Mouse (Mus musculus) kidney, postnatal 4 days (tissue): Measurements from ENCODE around the gene Unc79.

Experiments used
- DNase-seq, 2 experiments: peaks; one replicate each; pipeline ENCODE4 v3.0.0; 2021; ENCODE audit warnings: mixed read lengths in 2 of 2

Gene Unc79

DNA sequence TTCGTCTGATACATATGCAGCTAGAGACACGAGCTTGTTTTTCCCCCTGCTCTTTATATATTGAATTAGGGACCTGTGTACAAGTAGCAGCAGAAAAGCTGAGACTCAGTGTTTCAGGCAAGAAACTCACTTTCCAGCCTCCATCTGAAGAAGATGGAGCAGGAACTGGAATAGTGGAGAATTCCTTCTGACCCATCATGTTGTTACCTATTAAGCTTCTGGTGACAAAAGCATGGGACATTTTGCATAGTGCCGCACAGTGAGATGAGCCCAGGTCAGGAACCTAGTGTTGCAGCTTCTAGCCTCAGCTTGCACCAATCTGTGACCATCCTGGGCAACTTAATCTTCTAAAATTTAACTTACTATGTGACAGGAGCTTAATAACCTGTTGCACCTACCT lies 92.7 kb downstream of the Unc79 start:
- no peak for DNase-seq

DNA sequence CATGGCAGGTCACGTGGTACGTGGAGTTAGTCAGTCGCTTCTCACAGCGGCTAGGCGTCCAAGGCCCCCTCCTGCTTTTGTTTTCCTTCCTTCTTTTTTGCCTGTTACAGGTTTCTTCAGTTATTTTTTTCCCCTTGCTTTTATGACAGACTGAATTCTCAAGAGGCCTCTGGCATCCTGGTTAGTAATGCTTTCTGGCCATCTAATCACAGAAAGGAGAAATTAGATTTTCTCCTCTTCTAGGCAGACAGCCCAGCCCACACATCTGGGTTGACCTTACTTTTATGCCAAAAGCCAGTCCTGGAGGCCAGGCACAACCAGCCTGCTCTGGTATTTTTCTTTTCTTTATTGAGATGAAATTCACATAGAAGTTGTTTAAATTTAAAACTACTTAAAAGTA lies 94.1 kb downstream of the Unc79 start:
- DNase-seq, result no peak

DNA sequence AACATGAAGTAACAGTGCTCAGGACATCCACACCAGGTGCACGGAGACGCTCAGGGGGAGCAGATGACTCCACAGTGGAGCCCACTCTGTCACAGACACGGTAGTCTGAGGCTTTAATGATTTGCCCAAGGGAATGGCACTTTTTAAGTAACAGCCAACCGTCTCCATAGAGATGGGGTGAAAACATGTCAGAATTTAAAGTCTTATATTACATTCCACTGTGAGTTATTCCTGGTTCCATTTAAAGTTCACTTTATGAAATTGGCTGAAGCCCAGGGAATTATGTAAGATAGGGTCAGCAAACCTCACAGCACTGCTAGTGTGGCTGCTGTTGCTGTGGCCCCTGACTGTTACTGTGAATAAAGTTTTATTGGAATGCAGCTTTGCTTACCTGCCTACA lies 95.8 kb downstream of the Unc79 start:
- DNase-seq, result no peak

DNA sequence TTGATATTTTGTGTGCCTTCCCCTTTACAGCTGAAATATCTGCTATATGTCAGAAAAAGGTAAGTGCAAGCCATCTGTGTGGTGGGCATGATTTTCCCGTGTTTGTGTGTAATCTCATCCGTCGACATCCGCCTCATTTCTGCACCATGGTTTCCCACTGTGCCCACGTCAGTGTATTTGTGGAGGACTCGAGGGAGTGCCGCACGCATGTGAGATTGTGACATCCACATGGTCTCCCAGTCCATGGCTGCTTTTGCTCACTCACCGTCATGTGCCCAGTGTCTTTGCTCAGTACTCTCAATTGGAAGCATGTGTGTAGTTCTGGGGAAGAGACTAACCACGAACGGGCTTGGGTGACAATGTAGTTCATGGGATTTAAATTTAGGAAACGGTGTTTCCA lies 101.2 kb downstream of the Unc79 start:
- no peak for DNase-seq

DNA sequence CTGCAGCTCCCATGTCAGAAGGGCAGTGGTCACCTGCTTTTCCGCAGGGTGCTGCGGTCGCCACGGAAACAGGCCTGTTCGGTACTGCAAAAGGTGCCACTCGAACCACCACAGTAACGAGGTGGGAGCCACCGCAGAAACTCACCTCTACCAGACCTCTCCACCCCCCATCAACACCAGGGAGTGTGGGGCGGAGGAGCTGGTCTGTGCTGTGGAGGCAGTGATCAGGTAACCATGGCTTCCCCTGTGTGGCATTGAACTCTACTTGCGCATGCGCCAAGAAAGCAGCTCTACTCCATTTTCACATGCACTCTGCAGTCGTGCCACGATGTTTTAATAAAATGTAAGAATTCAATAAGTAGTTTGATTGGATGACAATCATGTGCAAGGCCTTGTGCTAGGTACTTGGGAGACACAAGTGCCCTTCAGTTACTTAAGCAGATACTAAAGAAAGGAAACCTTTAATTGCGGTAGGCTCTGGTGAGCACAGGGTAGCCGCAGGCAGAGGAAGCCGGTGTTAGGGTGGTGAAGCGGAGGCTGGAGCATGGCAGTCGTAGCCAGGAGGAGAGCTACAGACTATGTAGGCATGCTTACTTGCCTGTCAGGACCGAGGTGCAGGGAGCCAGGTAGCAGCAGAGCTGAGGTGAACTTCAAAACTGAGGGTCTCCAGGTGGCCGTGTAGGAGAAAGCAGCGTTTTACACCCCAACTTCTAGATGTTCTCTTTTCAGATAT lies 110.8 kb downstream of the Unc79 start:
- peak in 1 of 2 experiments; percentile 8 for DNase-seq

DNA sequence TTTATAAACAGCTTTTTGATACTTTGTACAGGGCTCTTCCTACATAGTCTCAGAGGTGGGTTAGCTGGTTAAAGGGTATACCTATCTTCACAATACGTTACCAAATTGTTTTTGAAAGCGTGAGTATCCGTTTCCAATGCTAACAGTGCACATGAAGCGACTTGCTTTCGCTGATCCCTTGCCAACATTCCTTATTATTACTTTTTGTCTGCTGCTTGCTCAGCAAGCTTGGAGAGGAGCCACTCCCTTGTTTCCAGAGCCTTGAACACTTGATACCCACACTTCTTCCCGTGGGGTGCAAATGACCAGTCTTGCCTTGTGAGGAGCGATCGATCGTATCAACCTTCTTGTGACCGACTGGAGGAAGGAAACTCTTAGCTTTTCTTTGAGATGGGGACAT lies 112.1 kb downstream of the Unc79 start:
- no peak for DNase-seq

DNA sequence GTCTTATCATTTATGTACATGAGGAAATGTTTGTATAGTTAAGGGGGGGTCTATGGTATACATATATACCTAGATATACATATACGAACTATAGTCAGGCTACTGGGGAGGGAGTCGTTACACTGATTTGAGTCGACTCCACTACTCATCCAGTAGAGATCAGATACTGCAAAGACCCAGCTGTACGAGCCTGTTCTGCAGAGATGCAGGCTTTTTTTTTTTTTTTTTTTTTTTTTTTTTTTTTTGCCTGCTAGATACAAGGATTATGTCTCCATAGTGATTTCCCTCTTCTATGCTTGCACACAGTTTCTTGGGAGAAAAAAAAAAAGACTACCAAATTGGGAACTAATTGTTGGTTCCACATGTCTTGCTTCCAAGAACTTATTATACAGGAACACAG lies 113.5 kb downstream of the Unc79 start:
- no peak for DNase-seq

DNA sequence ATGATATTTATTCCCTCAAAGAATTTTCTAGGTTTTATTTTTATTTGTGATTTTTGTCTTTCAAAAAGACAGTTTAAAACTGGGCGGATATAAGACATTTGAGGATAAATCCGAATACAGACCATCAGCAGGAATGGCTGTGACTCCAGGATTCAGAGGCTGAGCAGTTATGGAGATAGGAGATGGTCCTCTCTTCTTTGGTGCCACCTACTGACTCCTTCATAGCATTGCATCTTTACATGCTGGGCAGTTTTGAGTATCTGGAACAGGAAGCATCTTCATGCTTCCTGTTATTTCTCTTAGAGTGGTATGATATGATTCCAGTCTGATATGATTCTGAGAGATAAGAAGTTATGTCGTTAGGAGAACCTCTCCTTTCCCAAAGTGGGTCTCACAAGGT lies 116.3 kb downstream of the Unc79 start:
- peak; percentile 10 to 17 for DNase-seq

DNA sequence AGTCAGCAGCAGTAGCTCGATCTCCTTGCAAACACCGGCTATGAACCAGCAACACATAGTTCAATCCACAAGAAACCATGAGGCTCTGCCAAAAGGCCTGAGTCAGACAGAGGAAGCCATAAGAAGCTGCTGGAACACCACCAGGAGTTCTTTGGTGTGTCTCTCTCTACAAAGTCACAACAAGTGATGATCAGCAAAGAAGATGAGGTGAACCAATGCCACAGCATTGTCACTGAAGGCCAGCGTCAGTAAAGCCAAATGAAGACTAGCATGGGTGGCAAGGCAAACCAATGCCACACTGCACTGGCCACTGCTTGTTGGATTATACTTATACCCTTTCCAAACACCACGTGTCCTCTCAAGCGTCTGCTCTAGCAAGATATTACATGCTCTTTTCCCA lies 119.5 kb downstream of the Unc79 start:
- no peak for DNase-seq

DNA sequence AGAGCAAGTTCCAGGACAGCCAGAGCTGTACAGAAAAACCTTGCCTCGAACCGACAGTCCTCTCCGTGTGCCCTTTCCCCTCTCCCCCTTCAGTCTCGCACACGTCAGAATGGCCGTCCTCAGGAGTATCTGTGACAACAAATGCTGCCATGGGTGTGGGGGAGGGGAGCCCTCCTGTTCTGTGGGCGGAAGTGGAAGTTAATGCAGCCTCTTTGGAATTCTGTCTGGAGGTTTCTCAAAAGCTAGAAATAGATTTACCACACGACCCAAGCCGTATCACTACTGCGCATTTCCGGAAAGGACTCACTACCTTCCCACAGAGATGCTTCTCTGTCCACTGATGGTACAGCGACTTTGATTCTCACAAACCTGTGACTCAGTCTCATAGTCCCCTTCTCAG lies 120.9 kb downstream of the Unc79 start:
- DNase-seq, result peak; percentile 13 to 24

DNA sequence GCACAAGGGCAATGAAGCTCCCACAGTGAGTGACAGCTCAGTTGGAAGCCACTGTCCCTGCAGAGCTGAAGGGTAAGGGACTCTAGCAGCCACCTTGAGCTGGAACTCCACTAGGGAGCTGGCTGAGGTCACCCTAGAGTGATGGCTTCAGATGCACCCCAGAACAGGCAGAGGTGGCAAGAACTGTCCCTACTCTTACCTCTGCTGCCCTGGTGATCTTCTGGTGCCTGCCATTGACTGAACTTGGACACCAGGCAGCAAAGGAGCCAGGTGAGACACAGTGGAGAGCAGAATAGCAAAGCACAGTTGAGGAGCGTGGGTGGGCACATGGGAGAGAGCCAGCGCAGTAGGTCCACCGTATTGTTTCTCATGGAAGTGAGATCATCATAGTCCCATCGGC lies 125.3 kb downstream of the Unc79 start:
- DNase-seq, result no peak

DNA sequence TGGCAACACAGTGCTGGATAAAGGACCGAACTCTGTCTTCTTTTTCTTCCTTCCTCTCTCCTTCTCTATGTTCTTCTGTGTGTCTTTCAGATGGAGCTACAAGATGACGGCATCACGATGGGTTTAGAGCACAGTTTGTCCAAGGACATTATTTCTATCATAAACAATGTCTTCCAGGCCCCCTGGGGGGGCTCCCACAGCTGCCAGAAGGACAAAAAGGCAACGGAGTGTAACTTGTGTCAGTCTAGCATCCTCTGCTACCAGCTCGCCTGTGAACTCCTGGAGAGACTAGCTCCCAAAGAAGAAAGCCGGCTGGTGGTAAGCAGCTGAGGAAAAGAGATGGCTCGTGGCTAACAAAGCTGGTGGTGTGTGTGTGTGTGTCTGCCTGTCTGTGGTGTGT lies 130.1 kb downstream of the Unc79 start:
- DNase-seq, result no peak

DNA sequence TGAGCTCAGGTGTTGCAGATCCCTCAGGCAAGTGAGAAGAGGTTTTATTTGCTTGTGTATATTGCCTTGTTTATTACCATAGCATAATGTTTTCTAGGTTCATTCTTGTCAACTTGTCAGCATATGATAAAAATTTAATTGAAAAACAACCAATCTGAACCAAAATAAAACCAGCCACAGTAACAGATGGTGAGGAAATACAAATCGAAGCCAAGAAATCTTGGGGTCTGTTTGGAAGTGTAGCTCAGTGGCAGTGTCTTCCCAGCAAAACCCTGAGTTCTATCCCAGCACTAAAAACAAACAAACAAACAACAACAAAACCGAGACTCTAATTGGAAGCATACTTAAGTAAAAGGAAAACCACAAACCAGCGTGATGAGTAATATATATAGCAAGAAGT lies 131.4 kb downstream of the Unc79 start:
- no peak for DNase-seq

DNA sequence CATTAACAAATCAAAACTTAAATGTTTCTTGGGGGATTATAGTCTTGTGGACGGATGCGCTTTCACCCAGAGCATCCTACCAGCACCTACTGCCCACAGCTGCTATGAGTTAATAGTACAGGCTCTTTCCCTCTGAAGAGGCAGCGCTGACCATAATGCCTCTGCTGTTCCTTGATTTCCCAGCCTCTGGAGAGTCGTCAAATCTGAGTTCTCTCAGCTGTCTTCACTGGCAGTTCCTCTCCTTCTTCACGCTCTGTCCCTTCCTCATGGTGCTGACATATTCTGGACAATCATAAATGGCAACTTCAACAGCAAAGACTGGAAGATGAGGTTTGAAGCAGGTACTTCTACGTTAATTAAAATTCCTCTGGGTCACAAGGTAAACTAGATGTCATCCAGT lies 143.2 kb downstream of the Unc79 start:
- peak; percentile 64 to 69 for DNase-seq

DNA sequence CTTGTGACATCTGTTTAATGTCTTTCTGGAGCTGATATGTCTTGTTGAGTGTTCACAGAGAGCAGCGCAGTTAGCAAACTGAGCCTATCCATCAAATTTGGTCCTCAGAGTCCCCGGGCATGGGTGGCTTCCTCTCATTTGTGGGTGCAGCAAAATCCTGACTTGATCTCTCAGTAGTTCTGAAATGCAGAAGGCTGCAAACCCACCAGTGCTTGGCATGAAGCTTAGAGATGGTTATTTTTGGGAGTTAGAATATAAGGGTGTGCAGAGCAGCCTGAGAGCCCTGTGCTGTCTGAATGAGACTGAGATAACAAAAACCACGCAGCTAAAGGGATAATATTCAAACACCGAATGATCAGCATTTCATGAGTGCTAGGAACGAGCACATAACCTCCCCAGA lies 146.5 kb downstream of the Unc79 start:
- DNase-seq, result no peak

DNA sequence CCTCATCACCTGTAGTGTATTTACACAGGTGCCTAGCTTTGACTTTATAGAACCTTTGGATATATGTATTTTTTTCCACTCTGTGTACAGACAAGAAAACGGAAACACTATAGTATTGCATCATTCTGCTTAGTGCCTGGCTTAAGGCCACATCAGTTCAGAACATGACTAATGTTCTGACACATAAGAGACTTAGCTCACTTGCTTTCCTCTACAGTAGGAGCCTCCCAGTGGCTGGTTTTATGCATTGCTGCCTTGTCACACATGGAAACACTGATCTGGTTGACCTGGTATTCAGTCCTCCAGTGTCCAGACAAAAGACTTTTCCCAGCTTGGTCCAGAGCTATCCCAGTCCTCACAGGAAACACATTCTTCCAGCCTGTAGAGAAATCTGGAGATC lies 150.5 kb downstream of the Unc79 start:
- DNase-seq, result peak; percentile 33 to 56

DNA sequence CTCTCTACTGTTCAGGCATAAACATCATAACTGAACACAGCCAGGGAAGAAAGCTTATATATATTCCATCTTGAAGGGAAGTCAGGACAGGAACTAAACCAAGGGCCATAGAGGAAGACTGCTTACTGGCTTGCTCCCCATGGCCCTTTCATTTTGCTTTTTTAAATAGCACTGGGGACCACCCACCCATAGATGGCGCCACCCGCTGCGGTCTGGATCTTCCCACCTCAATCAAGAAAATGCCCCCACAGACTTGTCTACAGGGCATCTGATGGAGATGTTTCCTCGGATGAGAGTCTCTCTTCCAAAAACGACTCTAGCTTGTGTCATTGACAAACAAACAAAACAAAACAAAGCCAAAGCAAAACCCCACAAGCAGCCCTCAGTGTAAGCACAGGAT lies 151.4 kb downstream of the Unc79 start:
- DNase-seq, result peak; percentile 16 to 25

DNA sequence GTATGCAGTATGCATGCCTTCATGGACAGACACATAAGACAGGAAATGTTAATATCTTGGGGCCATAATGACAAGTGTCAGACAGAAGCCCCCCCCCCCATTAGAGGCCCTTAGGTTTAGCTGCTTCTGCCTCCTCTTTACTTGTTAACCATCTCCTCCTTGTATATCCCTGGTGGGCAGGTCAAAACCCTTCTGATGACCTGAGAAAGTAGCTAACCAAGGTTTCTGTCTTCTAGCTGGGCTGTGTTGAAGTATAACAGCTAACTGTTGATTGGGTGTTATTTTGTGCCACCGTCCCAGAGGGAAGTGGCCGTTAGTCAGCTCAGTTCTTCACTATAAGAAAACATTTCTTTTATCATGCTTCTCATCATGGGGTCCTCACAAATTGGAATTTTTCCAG lies 154.4 kb downstream of the Unc79 start:
- no peak for DNase-seq

DNA sequence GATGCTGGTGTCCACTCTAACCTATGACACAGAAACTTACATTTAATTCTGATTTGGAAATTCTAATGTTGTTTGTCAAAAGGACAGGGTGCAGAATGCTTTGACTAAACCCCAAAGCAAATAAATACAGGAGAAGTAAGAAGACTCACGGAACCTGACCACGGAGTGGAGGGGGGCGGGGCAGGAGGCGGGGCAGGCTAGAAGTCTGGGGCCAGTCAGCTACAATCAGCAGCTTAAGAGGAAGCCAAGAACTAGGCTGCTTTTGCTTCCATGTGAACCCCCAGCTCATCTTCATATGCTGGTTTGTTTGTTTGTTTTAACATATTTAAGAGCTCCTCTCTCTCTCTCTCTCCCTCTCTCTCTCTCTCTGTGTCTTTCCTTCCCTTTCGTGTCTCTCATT lies 154.9 kb downstream of the Unc79 start:
- peak; percentile 25 to 36 for DNase-seq

DNA sequence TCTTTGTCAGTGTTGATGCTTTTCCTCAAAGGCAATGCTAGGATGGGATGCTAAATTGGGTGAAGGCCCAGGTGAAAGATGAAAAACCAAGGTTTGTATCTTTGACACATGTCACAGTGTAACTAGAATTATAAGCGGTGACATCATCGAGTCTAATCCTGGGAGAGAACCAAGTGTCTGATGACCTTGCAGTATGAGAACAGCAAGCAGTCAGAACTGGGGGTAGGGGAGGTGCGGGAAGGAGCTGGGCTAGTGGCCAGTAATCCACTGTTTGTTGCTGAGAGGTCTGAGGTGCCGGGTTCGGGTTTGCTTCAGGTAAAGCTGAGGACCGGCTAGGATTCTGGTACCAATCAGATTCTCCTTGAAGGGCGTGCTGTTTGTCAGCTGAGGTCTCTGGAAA lies 160.6 kb downstream of the Unc79 start:
- DNase-seq, result no peak

DNA sequence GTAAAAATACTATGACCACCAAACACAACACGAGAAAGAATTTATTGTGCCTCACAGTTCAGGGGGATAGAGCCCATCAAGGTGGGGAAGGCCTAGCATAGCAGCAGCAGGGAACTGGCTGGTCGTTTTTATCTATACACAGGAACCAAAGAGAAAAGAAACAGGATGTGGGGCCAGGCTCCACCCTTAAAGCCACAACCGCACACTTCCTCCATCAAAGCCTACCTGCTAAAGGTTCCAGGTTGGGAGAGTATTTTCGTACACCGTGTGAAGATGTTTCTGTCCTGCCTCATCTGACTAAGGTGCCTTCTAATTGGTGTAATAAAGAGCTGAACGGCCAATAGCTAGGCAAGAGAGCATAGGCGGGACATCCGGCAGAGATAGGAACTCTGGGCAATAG lies 168.0 kb downstream of the Unc79 start:
- DNase-seq, result no peak

DNA sequence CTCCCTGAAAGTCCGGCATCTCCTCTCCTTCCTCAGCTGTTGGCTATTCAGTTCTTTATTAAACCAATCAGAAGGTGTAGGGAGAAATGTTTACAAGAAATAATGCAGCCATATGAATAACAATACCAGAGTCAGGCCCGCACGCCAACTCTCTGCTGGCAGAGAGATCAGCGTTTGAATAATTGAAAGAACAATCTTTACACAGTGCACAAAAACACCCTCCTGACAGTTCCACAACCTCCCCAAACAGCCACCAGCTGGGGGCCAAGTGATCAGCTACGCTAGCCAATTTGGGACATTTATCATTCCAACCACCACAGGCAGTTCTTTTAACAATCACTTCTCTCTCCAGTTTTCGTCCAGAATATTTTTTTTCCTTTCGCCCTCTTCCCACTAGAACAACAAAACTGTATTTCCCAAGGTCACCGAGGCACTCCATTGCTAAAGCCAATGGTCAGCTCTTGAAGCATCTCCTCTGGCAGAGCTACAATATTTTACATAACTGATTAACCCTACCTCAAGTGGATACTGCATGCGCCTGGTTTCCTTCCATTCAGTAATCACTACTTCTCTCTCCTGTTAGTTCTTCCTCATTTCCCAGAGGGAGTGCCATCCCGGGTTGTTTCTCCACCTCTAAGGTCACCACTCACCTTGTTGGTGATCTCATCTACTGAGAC lies 169.0 kb downstream of the Unc79 start:
- peak; percentile 14 to 27 for DNase-seq

DNA sequence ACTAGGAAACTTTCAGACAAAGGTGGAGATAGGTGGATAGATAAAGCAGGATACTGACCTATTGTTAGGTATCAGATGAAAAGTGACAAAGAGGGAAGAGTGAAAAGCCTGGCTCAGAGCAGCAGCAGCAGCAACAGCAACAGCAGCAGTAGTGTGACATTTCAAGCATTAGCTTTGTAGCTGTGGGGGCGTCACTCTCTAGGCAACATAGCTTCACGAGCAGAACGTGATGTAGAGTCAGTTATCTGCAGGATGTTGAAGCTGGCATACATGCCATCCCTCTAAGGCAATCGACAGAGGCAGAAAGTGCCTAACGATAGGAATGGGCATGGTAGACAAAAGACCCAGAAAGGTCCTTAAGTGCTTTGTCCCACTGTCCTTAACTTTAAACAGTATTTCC lies 173.3 kb downstream of the Unc79 start:
- no peak for DNase-seq

DNA sequence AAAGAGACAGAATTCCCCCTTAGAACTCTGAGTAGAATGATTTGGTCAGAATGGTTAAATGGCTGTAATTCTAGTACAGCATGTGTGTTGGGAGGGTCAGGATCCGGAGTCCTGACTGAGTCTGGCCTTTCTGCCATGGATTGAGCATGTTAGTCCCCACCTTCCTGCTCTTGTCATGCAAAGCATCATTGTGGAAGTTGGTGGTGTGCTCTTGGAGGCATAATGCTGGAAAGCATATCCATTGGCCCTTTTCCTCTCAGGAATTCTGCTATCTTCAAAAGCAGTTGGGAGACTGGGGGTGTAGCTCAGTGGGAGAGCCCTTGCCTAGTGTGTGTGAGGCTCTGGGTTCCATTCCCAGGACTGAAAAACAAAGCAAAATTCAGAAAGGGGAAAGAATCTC lies 175.2 kb downstream of the Unc79 start:
- DNase-seq, result no peak

DNA sequence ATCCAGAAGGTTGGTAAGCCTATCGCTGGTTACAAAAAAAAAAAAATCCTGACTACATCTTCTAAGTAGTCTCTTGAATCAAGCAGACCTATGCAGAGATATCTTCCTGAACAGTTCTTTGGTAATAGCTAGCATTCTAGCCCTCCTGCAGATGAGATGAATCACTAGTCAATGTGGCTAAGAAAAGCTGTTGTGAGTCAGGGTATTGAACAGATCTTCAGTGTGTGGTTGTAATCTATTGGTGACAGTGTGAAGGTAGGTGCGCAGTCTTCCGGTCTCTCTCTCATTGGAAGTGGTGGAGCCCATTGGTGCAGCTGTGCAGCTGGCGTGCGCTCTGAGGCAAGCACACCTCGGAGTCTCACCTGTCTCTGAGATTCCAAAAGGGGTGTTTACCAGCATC lies 180.3 kb downstream of the Unc79 start:
- no peak for DNase-seq
